In genomic region chr2:38040845-38041244, GRCm38 (mm10) we compare ENCODE assay signal across 12 mouse cellular contexts.
A peak's percentile ranks its signal among the peaks of the same experiment; 100 is the strongest.
DNase-seq lines count a peak whose midpoint lies in the region; TF ChIP-seq lines count a peak whose summit lies in the region.
"Had no signal": no experiment of that assay in that cellular context is flagged by ENCODE, and none has a peak within 500 bp of the region (broad histone marks: within the 10 kb centered on the region; RNA-seq: fewer than 3 reads in every experiment).

No protein-coding gene starts in this region.

- intact Hi-C loops in left cerebral cortex, postnatal 4 days (cut with DNase I): no loop called here

- H3K4me3 ChIP-seq in myocyte: no peak overlapping the region
- H3K4me3 ChIP-seq: gastrocnemius, adult 2 months; limb, embryonic 15.5 days had no signal

- H3K27me3 ChIP-seq in myocyte (ENCODE audit: control insufficient read depth, insufficient read depth, insufficient read length): no peaks in the 10 kb centered on the region
- H3K27me3 ChIP-seq: limb, embryonic 15.5 days had no signal

- TF ChIP-seq POLR2A in myocyte (IDR thresholded peaks at IDR 0.05; ENCODE audit: insufficient read length, low read depth): no peak

- H3ac ChIP-seq in myocyte (ENCODE audit: control insufficient read depth, insufficient read length): no peak overlapping the region

- no peaks in the 10 kb centered on the region for H3K36me3 ChIP-seq in myocyte (ENCODE audit: control insufficient read depth, insufficient read depth)
- H3K36me3 ChIP-seq: limb, embryonic 15.5 days had no signal

- H3K79me2 ChIP-seq in myocyte (ENCODE audit: control insufficient read depth, insufficient read depth): no peaks in the 10 kb centered on the region

- peak; percentile 4 for DNase-seq in left cerebral cortex, postnatal 4 days
- DNase-seq in left cerebral cortex, adult 18-20 months (ENCODE audit: low spot score in 2 of 2): no peak
- peak; percentile 25 for DNase-seq in embryo, embryonic 9.5 days (ENCODE audit: extremely low spot score)
- DNase-seq in kidney, adult 9 months: peak; percentile 94
- no peak for DNase-seq in urinary bladder, postnatal 10 days (ENCODE audit: low spot score)
- DNase-seq in gastrocnemius, postnatal 25 days: no peak
- DNase-seq: adrenal gland, postnatal 14 days; gastrocnemius, adult 2 months; layer of hippocampus, postnatal 36 days; lung, embryonic 14.5 days had no signal

- no peak overlapping the region for H3K4me2 ChIP-seq in myocyte (ENCODE audit: low read depth)
- H3K4me2 ChIP-seq: limb, embryonic 15.5 days; lung, embryonic 14.5 days had no signal

TF ChIP-seq in myocyte, 11 proteins besides CTCF, POLR2A, EP300 and RAD21:
- TF ChIP-seq TCF12 (IDR thresholded peaks at IDR 0.05; ENCODE audit: insufficient read depth, poor library complexity, severe bottlenecking) (no peak), USF1 (IDR thresholded peaks at IDR 0.05; ENCODE audit: low read depth) (no peak), MYOD1 (IDR thresholded peaks at IDR 0.05; ENCODE audit: control insufficient read depth in 1 of 3, insufficient read length in 2 of 3, low read depth in 2 of 3) (peak in 2 of 3 experiments; percentile 45 to 56), MYOG (IDR thresholded peaks at IDR 0.05; ENCODE audit: control insufficient read depth in 1 of 3, insufficient read depth in 1 of 3, insufficient read length in 2 of 3, low read depth in 2 of 3) (peak in 2 of 3 experiments; percentile 31 to 84), POLR2AphosphoS2 (IDR thresholded peaks at IDR 0.05; ENCODE audit: insufficient read length, low read depth) (no peak)
TF ChIP-seq in myocyte: peak in this region for 2.

Comparison
In these comparisons a context has a peak if more than half of its experiments do, and no peak if none do; other contexts are left out.
1. DNase-seq: peak in left cerebral cortex, postnatal 4 days (single experiment), embryo, embryonic 9.5 days (single experiment) and kidney, adult 9 months (single experiment); none in left cerebral cortex, adult 18-20 months (0 of 2), urinary bladder, postnatal 10 days (single experiment) and gastrocnemius, postnatal 25 days (single experiment).